Mouse (Mus musculus) embryonic facial prominence, embryonic 11.5 days (tissue): ENCODE results near the gene Dusp27. TPM values are rescaled to one million over a fixed set of nuclear protein-coding genes. Genes with fewer than 3 reads are reported as not detected.

Experiments
- ATAC-seq: fragments of 200-750 bp; cut with Nextera tagmentation; replicated peaks from 2 replicates; pipeline ENCODE4 v1.8.0; 2017; ENCODE audit warnings: low read depth; ENCODE audit not compliant: insufficient number of reproducible peaks, low FRiP score, low TSS enrichment
- DNase-seq: peaks from one replicate; pipeline ENCODE4 v3.0.0-alpha.2; 2015; ENCODE audit warnings: low spot score
- H3K27ac ChIP-seq: fragments of 300-500 bp; sonication (generic); replicated peaks from 2 replicates; pipeline ENCODE4 v1.5.1; 2014; ENCODE audit warnings: mild to moderate bottlenecking, low read depth, low read length, control low read depth
- H3K27me3 ChIP-seq: fragments of 300-500 bp; sonication (generic); 2 replicates; pipeline ENCODE4 v1.6.1; 2014; ENCODE audit warnings: mild to moderate bottlenecking, low read length, moderate library complexity, mixed read lengths; ENCODE audit not compliant: control insufficient read depth, insufficient read depth
- H3K36me3 ChIP-seq: fragments of 300-500 bp; sonication (generic); replicated peaks from 2 replicates; pipeline ENCODE4 v1.6.1; 2014; ENCODE audit warnings: low read depth, mild to moderate bottlenecking, low read length, moderate library complexity, mixed read lengths; ENCODE audit not compliant: control insufficient read depth, insufficient read depth
- H3K4me1 ChIP-seq: fragments of 300-500 bp; sonication (generic); 2 replicates; pipeline ENCODE4 v1.6.1; 2014; ENCODE audit warnings: low read length, mixed read lengths; ENCODE audit not compliant: control insufficient read depth, insufficient read depth
- H3K4me2 ChIP-seq: fragments of 300-500 bp; sonication (generic); 2 replicates; pipeline ENCODE4 v1.6.1; 2014; ENCODE audit warnings: low read depth, mild to moderate bottlenecking, control low read depth, low read length, moderate library complexity
- H3K4me3 ChIP-seq: fragments of 300-500 bp; sonication (generic); 2 replicates; pipeline ENCODE4 v1.5.1; 2014; ENCODE audit warnings: low read depth, low read length, control low read depth
- H3K9ac ChIP-seq: fragments of 300-500 bp; sonication (generic); replicated peaks from 2 replicates; pipeline ENCODE4 v1.6.1; 2014; ENCODE audit warnings: mild to moderate bottlenecking, control low read depth, low read length
- H3K9me3 ChIP-seq: fragments of 300-500 bp; sonication (generic); replicated peaks from 2 replicates; pipeline ENCODE4 v1.6.1; 2016; ENCODE audit warnings: mild to moderate bottlenecking, low read length, inconsistent platforms, mixed read lengths; ENCODE audit not compliant: control insufficient read depth
- WGBS: fragments of 180-500 bp; shearing (Covaris S2); extraction: QIAGEN DNeasy Blood & Tissue Kit; methylation state at CpG from one replicate; pipeline ENCODE4 v1.1.7; 2014; 5-methylcytosine and 5-hydroxymethylcytosine counted together
- polyA plus RNA-seq: library from polyadenylated mRNA; unstranded; fragments of >200 nt; fragmentation: Nextera tagmentation; extraction: Ambion mirVana; gene quantifications from 2 replicates; pipeline ENCODE4 v1.2.1, GENCODE M21; 2014

Dusp27 gene
- polyA plus RNA-seq, 1 experiment from 2014 or later = 2.2 TPM

GRCm38 (mm10) chr1:166115719-166116118 is 12.0 kb downstream of the Dusp27 start:
- WGBS = 89% methylated on average over 4 of the region's 4 CpGs

DNA sequence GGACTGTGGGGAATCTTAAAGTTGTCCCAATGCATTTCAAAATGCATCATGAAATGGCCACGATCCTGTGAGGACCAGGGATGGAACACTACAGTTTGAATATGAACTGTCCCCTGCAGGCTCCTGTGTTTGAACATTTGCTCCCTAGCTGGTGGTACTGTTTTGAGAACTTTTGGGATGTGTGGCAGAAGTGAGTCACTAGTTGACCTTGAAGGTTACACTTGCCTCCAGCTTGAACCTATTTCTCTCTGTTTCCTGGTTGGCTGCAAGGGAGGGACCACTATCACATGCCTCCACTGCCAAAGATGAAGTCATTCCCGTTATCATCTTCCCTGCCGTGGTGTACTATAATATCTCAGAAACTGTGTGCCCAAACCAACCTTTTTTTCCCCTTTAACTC is 12.7 kb downstream of the Dusp27 start:
- no peak for DNase-seq
- Histone ChIP-seq H3K36me3 (no peaks in the 10 kb centered on the region), H3K9me3 (no peaks in the 10 kb centered on the region), H3K4me1 (no peaks in the 10 kb centered on the region), H3K27me3 (no peaks in the 10 kb centered on the region), H3K9ac (no peak overlapping the region), H3K27ac (no peak overlapping the region), H3K4me2 (no peak overlapping the region), H3K4me3 (no peak overlapping the region)
- no peak for ATAC-seq
- WGBS = 91% methylated on average over 3 of the region's 3 CpGs

More at GRCm38 (mm10) chr1:166115719-166116118, 12.0 kb downstream of the Dusp27 start:
- Histone ChIP-seq H3K27ac (no peak overlapping the region), H3K36me3 (no peaks in the 10 kb centered on the region), H3K4me2 (no peak overlapping the region), H3K4me1 (no peaks in the 10 kb centered on the region), H3K9ac (no peak overlapping the region), H3K9me3 (no peaks in the 10 kb centered on the region), H3K27me3 (no peaks in the 10 kb centered on the region), H3K4me3 (no peak overlapping the region)
- ATAC-seq = no peak
- DNase-seq = no peak

DNA sequence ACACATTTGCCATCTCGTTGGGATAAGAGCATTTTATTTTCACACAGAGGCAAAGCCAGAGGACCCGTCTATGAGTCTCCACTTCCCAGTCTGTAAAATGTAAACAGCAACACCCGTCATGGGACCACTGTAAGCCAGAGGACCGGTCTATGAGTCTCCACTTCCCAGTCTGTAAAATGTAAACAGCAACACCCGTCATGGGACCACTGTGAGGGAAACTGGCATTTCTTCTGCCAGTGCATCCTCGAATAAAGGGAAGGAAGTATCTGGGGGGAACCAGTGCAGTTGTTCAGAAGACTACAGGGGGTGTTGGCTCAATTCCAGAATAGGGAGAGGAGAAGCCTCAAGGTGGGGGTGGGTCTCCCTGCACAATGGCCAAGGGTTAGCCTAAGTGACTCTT is 22.3 kb downstream of the Dusp27 start:
- ATAC-seq (no peak), DNase-seq (no peak)
- no peaks in the 10 kb centered on the region for H3K9me3 ChIP-seq
- H3K27ac ChIP-seq = no peak overlapping the region
- H3K4me3 ChIP-seq = no peak overlapping the region
- H3K9ac ChIP-seq = no peak overlapping the region
- no peak overlapping the region for H3K4me2 ChIP-seq
- no peaks in the 10 kb centered on the region for H3K27me3 ChIP-seq
- 75% methylated on average over 6 of the region's 6 CpGs for WGBS
- H3K36me3 ChIP-seq = no peaks in the 10 kb centered on the region
- no peaks in the 10 kb centered on the region for H3K4me1 ChIP-seq

- Histone ChIP-seq H3K4me3 (no peak overlapping the region), H3K27me3 (no peaks in the 10 kb centered on the region), H3K4me1 (no peaks in the 10 kb centered on the region), H3K36me3 (no peaks in the 10 kb centered on the region), H3K27ac (no peak overlapping the region), H3K4me2 (no peak overlapping the region), H3K9me3 (no peaks in the 10 kb centered on the region), H3K9ac (no peak overlapping the region)
- 90% methylated on average over 3 of the region's 3 CpGs for WGBS
- DNase-seq (no peak), ATAC-seq (no peak)
These were observed 22.9 kb downstream of the Dusp27 start for GRCm38 (mm10) chr1:166104858-166105257.

GRCm38 (mm10) chr1:166102920-166103608 is 24.7 kb downstream of the Dusp27 start:
- no peaks in the 10 kb centered on the region for H3K9me3 ChIP-seq
- ATAC-seq = no peak
- H3K36me3 ChIP-seq = no peaks in the 10 kb centered on the region
- 55% methylated on average over 11 of the region's 11 CpGs for WGBS
- H3K9ac ChIP-seq = no peak overlapping the region
- no peak overlapping the region for H3K4me3 ChIP-seq
- no peaks in the 10 kb centered on the region for H3K27me3 ChIP-seq
- DNase-seq = peak; percentile 54
- H3K4me1 ChIP-seq = no peaks in the 10 kb centered on the region
- H3K27ac ChIP-seq = no peak overlapping the region
- no peak overlapping the region for H3K4me2 ChIP-seq

- no peaks in the 10 kb centered on the region for H3K27me3 ChIP-seq
- H3K4me1 ChIP-seq = no peaks in the 10 kb centered on the region
- H3K4me2 ChIP-seq = no peak overlapping the region
- no peak for ATAC-seq
- no peak overlapping the region for H3K27ac ChIP-seq
- DNase-seq = no peak
- 95% methylated on average over 2 of the region's 2 CpGs for WGBS
- no peak overlapping the region for H3K9ac ChIP-seq
- no peak overlapping the region for H3K4me3 ChIP-seq
- no peaks in the 10 kb centered on the region for H3K36me3 ChIP-seq
- no peaks in the 10 kb centered on the region for H3K9me3 ChIP-seq
These were observed 29.6 kb downstream of the Dusp27 start for GRCm38 (mm10) chr1:166098120-166098519.

- no peaks in the 10 kb centered on the region for H3K27me3 ChIP-seq
- ATAC-seq = no peak
- H3K4me1 ChIP-seq = no peaks in the 10 kb centered on the region
- no peak for DNase-seq
- no peaks in the 10 kb centered on the region for H3K36me3 ChIP-seq
- H3K9me3 ChIP-seq = no peaks in the 10 kb centered on the region
- H3K4me2 ChIP-seq = no peak overlapping the region
- WGBS = 87% methylated on average over 3 of the region's 3 CpGs
- H3K9ac ChIP-seq = no peak overlapping the region
- H3K4me3 ChIP-seq = no peak overlapping the region
- H3K27ac ChIP-seq = no peak overlapping the region
These were observed 33.3 kb downstream of the Dusp27 start for GRCm38 (mm10) chr1:166094462-166094861.

GRCm38 (mm10) chr1:166090306-166090705 is 37.4 kb downstream of the Dusp27 start:
- no peak overlapping the region for H3K4me2 ChIP-seq
- no peak overlapping the region for H3K4me3 ChIP-seq
- no peak overlapping the region for H3K27ac ChIP-seq
- no peaks in the 10 kb centered on the region for H3K9me3 ChIP-seq
- no peak overlapping the region for H3K9ac ChIP-seq
- no peaks in the 10 kb centered on the region for H3K27me3 ChIP-seq
- no peak for DNase-seq
- H3K4me1 ChIP-seq = no peaks in the 10 kb centered on the region
- no peak for ATAC-seq
- no peaks in the 10 kb centered on the region for H3K36me3 ChIP-seq
- WGBS = 88% methylated on average over 2 of the region's 2 CpGs
